Mouse (Mus musculus) spleen, adult 18-20 months (tissue): ENCODE measurements around the gene Erc1.
"Not testable (repeated sequence)": the region's sequence is repeated elsewhere in the genome, so short reads cannot be mapped to it uniquely, and the experiment has no call there.

Experiments
- DNase-seq, 2 experiments: peaks; one replicate each; pipeline ENCODE4 v3.0.0; 2022; ENCODE audit warnings: mixed read lengths in 2 of 2

Gene Erc1

GRCm38 (mm10) chr6:119704899-119705298 lies 143.1 kb downstream of the Erc1 start:
- no peak for DNase-seq

GRCm38 (mm10) chr6:119692754-119693153 lies 155.2 kb downstream of the Erc1 start:
- DNase-seq = no peak

GRCm38 (mm10) chr6:119686470-119686869 lies 161.5 kb downstream of the Erc1 start:
- no peak for DNase-seq

- no peak for DNase-seq
Observed at GRCm38 (mm10) chr6:119680746-119681145, 167.2 kb downstream of the Erc1 start.

- DNase-seq = no peak
Observed at GRCm38 (mm10) chr6:119674811-119675209, 173.2 kb downstream of the Erc1 start.

- DNase-seq = no peak
Observed at GRCm38 (mm10) chr6:119674201-119674810, 173.7 kb downstream of the Erc1 start.

- DNase-seq = no peak
Observed at GRCm38 (mm10) chr6:119669746-119670145, 178.2 kb downstream of the Erc1 start.

- no peak for DNase-seq
Observed at GRCm38 (mm10) chr6:119662936-119663335, 185.0 kb downstream of the Erc1 start.

GRCm38 (mm10) chr6:119661081-119661493 lies 186.9 kb downstream of the Erc1 start:
- DNase-seq = no peak

- no peak for DNase-seq
Observed at GRCm38 (mm10) chr6:119658441-119658840, 189.5 kb downstream of the Erc1 start.

GRCm38 (mm10) chr6:119657418-119658178 lies 190.4 kb downstream of the Erc1 start:
- DNase-seq = no peak

GRCm38 (mm10) chr6:119654777-119655176 lies 193.2 kb downstream of the Erc1 start:
- not testable (repeated sequence) for DNase-seq

- no peak for DNase-seq
Observed at GRCm38 (mm10) chr6:119643880-119644460, 204.0 kb downstream of the Erc1 start.

- no peak for DNase-seq
Observed at GRCm38 (mm10) chr6:119643178-119643728, 204.7 kb downstream of the Erc1 start.

- DNase-seq = no peak
Observed at GRCm38 (mm10) chr6:119642718-119643117, 205.2 kb downstream of the Erc1 start.

GRCm38 (mm10) chr6:119635629-119636028 lies 212.3 kb downstream of the Erc1 start:
- DNase-seq = no peak

- DNase-seq = no peak
Observed at GRCm38 (mm10) chr6:119630622-119631021, 217.3 kb downstream of the Erc1 start.

- DNase-seq = no peak
Observed at GRCm38 (mm10) chr6:119601379-119601778, 246.6 kb downstream of the Erc1 start.

GRCm38 (mm10) chr6:119595440-119595839 lies 252.5 kb downstream of the Erc1 start:
- no peak for DNase-seq

- no peak for DNase-seq
Observed at GRCm38 (mm10) chr6:119590872-119591271, 257.1 kb downstream of the Erc1 start.

- DNase-seq = no peak
Observed at GRCm38 (mm10) chr6:119587897-119588296, 260.1 kb downstream of the Erc1 start.

- DNase-seq = no peak
Observed at GRCm38 (mm10) chr6:119587454-119587853, 260.5 kb downstream of the Erc1 start.

- DNase-seq = no peak
Observed at GRCm38 (mm10) chr6:119585652-119586375, 262.2 kb downstream of the Erc1 start.
